Mouse (Mus musculus): Measurements from ENCODE around the gene Orai3.

Orai3 gene

DNA sequence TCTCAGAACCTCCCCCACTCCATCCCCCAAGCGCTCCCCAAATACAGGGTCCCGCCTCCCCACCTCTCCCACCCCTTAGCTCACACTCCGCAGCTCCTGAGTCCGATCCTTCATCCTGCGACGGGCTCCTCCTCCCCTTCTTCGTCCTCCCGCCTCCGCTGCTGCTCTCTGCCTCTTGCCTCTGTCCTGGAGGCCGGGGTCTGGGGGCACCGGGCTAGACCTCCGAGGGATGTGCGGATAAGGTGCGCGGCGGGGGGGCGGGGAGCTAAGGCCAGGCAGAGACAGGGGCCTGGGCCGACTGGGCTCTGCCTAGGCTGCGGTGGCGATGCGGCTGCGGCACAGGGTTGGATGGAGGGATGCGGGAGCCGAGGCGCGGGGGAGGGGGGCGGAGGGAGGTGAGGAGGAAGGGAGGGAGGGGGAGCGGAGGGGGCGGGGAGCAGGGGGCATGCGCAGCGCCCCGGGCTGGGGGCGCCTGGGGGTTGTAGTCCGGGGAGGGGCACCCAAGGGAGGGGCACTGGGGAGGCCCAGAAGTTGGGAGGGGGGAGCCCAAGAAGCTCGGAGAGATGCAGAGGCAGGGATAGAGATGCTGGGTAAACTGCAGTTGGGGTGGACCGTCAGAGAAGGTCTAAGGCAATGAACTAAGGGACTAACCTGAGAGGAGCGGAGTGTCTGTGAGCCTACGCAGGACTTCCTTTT lies 54.7 kb downstream of the Orai3 start, which contains the start of the genes Stx4a and Stx1b:
Gene Stx4a (plus strand): TSS at position 119 of the 696 bp plus-strand sequence.
Gene Stx1b (minus strand): TSS at position 374 of the 696 bp plus-strand sequence.
- DNase-seq (ENCODE audit: low spot score in 2 of 2) = peak; percentile 69 to 70
